Mouse (Mus musculus) spleen, adult 18-20 months (tissue): ENCODE results near the gene Gadl1.

Experiments used
- DNase-seq, 2 experiments: peaks; one replicate each; pipeline ENCODE4 v3.0.0; 2022; ENCODE audit warnings: mixed read lengths in 2 of 2

The Gadl1 gene

DNA sequence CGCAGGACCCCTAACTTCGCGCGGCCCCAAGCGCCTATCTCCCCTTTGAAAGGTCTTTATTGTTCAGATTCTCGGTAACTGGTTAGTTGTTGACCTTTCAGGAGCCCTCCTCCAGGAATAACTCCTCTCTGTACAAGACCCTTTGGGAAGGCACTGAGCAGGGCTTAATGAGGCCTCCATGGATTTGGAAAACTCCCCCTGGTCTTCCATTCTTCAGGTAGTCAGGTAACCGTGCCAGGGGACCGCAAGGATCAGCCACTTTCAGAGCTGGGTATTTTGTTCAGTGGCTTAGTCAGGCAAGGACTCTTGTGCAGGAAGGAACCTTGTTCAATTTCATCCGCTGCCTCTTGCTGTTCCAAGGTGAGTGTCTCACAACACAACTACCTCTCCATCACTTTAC is at the start of gene Gadl1:
Gene Gadl1, plus strand, starts transcription at position 301 of the 400 bp plus-strand sequence.
- no peak for DNase-seq

DNA sequence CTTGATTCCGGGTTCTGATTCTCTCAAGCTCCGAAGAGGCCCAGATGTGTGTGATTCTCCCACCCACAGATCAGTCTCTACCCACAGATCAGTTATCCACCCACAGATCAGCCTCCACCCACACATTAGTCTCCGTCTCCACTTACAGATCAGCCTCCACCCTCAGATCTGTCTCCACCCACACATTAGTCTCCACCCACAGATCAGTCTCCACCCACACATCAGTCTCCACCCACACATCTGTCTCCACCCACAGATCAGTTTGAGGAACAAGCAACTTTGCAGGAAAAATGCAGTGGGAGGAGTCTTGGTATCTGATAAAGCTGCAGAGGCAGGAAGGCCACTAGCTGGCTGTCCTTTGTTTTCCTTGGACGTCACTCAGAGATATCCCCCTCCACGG is 46.5 kb upstream of the Gadl1 start:
- DNase-seq, result no peak

DNA sequence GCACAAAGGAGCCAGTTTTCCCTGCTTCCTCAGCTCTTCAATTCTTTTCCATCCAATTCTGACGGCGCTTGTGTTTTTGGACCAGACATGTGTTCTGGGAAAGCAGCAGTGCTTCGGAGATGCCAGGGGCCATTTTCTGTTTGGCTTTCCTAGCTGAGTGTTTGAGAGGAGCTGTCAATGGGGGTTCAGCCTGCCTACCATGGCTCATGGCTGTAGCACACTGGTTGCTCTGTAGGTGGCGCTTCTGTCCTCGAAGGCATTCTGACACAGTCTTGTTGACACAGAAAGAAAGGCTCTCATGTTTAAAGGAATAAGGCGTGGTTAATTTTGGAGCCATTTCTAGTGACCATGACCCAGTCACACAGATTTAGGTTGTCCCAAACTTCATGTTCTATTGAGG is 45.9 kb upstream of the Gadl1 start:
- peak in 1 of 2 experiments; percentile 7 for DNase-seq

DNA sequence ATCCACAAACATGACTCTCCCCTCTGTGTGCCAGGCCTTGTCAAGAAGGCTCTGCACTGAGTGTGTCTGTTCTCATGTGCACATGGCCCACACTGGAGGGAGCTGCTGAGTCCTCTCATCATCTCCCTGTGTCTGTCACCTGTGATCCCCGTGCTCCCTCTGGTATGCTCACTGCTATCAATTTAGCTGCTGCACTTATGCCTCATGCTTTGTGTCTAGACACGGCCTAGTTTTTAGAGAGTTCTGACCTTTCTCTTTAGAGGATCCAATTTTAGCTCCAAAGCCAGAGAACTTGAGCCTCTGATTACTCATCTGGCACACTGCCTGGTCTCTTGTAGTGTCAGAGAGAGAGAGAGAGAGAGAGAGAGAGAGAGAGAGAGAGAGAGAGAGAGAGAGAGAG is 42.0 kb upstream of the Gadl1 start:
- DNase-seq, result no peak

DNA sequence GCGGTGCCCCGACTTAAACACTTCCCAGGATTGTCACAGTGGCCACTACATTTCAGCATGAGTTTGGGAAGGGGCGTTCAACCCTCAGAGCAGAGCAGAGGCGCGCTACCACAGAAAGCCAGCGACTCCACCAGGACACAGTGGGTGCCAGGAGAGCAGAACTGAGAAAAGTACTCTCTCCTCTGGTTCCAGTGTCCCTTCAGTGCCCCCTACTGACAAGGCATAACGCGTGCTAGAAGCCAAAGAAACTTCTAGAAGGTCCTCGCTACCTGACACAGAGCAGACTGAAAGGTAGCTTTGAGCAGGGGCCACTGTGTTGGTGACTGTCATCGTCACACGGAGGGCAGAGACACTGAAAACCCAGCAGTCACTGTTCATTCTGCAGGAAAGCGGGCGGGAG is 39.1 kb upstream of the Gadl1 start:
- DNase-seq, result no peak

DNA sequence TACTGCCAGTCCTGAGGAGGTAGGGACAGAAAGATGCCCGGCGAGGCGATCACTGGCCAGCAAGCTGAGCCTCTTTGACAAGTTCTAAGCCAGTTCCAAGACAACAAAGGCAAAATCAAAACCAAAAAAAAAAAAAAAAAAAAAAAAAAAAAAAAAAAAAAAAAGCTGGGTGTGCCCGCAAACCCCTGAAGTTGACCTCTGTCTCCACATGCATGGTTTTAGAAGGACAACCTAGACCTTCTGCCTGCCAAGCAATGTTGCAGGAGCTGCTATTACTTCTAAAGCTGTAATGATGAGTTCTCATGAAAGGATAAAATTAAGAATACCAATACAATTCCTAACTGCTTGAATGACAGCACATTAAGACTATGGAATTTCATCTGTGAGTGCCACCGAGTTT is 38.6 kb upstream of the Gadl1 start:
- no peak for DNase-seq

DNA sequence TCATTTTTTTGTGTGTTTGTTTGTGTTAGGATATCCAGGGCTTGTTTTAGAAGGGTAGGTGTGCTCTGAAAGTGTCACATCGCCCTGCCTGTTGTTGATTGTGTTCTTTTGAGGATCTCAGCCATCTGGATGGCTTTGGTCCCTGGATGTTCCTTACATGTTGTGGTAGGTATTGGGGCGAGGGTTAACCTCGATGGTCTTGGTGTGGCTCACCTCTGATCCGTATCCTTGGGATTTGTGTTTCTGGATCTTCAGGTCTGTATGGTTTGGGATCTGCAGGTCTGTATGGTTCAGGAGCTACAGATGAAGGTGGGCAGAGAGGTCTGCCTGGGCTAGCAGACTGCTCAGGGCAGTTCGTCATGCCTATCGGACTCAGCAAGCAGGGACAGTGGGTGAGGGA is 28.8 kb upstream of the Gadl1 start:
- no peak for DNase-seq

DNA sequence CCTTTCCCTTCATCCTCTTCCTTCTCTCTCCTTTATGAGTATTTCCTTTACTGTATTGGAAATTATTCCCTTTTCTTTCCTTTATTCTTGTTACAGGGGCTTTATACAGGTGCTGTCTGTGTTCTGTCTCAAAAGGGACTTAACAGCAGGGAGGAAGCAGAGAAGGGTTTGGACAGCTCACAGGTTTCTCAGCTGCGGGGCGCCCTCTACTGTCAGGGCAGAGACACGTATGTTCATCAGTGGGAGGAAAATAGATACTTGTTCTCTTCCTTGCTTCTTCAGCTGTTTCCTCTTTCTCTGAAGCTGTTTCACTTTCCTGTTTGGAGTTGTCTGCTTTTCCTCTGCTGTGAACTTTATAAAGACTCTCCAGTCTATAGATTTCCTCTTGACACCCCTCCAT is 28.1 kb upstream of the Gadl1 start:
- DNase-seq, result peak; percentile 11 to 28

DNA sequence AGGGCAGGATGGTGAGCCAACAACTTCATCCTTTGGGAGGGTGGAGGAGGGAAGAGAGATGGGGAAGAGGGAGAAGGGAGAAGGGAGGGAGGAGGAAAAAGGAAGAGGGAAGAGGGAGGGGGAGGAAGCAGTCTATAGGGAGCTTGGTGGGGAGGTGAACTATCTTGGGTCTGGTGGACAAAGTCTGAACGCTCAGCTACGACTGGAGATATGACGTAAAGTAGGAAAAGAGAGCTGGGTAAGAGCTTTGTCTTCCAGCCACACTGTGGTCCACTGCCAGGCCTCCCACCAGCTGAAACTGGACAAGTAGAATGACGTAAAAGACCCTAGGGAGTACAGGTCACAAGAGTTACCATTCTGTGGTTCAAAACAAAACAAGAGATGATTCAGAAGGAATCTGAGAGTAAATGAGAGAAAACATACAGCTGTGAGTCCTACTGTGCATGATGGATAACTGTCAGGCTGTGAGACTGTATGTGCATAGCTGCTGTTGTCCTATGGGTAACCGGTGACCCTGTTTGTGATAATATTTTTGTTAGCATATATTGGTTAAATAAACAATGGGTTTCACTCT is 26.5 kb upstream of the Gadl1 start:
- DNase-seq, result no peak

DNA sequence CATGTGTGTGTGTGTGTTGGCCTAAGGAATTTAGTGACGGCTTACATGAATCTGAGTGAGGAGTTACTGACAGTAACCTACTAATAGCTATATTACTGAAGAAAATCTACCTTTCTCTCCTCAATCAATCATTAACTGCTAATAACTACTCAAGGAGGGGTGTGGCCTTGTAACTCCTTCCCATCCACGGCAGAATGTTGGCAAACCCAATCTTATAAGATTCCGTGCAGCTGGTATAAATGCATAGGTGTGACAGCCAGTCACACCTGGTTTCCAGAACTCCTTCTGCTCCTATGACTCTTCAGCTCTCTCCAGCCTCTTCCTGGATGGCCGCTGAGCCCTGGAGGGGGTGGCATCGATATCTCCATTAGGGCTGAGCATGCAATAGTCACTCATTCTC is 25.8 kb upstream of the Gadl1 start:
- DNase-seq, result no peak

DNA sequence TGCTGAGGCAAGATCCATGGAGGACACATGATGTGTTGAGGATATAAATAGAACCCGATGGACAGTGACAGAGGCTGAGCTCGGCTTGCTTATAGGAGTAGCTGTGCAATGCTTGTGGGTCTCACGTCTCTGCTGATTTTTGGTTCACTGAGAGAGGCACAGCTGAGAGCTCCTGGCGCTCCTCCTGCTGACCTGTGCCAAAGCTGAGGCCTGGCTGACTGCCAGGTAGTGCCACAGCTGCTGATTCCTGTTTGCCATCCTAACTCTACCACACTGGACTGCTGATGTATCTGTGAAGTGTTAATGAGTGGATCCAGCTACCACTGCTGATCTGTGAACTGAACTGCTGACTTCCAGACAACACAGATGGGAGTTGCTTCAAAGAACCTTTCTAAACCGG is 21.7 kb upstream of the Gadl1 start:
- no peak for DNase-seq

DNA sequence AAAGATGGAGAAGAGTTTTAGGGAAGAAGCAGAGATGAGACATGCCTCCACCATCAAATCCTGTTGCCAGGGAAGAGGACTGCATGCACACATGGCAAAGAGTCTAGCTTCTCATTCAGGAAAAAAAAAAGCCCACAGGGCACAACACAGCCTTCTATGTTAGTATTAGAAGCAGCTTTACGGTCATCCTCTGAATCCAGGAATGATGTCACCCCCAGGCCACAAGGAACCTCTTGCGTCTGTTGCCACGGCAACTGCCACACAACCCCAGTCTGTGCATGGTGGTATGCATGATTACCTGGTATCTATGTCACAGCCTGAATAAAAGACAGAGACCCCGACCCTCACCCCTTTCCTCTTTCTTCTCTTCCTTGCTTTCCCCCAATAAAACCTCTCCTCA is 16.1 kb upstream of the Gadl1 start:
- DNase-seq, result no peak

DNA sequence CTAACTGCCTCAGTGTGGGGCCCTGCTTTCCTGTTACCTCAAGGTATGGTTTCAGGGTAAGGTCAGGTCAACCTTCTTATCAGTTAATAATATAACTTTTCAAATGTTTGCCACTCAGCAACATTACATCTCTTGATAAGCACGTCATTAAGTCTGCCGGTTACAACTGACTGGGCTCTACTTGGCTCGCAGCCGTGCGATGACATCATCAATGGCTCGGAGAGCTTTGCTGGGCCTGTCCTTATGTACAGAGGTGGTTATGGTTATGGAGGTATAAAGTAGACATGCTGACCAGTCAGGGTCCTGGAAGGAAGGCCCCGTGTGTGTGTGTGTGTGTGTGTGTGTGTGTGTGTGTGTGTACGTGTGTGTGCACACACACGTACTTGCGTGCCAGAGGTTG is 15.3 kb upstream of the Gadl1 start:
- no peak for DNase-seq

DNA sequence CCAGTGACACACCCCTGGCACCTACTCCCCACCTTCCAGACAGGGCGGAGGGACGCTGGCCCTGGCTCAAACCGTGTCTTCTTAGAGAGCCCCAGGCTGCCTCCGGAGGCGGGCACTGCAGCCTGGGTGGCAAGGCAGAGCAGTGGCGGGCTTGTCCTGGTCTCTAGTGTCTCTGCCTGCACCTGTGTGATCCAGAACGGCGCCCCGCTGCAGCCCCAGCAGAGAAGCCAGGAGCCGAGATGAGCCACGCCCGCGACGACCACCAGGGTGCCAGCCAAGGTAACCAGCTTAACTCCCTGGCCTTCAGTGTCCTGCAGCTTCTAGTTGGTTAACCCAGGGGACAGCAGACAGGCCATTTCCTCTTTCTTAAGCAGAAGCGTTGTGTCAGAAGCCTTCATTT is 930 bp upstream of the Gadl1 start:
- no peak for DNase-seq

DNA sequence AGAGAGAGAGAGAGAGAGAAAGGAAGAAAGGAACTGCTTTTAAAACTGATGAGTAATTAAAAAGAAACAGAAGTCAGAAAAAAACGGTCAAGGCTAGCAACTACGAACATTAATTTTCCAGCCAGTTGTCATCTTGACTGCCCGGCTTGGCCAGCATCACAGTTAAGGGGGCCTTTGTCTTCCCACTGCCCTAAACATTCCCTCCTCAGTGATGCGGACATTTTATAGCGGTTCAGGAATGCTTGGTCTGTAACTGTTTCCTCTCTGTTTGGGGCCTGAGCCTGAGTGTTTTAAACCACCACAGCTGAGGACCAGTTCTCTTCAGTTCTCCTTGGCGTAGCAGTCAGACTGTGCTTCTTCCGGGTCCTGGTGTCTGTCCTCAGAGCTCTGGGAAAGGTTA is 4.8 kb downstream of the Gadl1 start:
- DNase-seq, result no peak

DNA sequence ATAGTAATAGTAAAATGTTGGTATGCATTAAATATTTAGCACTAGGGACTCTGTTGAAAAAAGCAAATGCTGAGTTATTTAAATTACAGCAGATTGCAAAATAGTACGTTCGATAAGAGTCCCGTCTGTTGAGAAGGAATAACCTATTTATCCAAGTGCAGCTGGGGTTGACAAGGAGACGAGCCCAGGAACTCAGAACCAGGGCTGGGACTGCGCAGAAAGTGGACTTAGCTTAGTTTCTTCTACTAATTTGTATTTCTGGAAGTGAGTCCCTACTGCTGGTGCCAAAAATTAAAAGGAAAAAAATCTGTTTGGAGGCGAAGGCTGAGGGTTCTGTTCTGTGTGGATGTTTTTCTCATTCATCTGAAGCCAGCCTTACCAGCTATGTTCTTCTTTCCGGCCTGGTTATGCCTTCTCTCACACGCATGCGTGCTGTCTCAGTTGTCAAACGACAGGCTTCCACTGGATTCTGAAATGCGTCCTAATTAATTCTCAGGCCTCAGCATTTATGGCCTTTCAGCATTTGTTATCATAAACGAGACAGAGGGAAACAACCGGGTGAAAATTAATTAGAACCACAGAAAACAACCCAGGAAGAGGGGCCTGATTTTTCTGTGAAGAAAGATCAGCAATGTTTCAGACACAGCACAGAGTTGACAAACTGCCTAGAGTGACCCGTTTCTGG is 6.5 kb downstream of the Gadl1 start:
- DNase-seq, result no peak

DNA sequence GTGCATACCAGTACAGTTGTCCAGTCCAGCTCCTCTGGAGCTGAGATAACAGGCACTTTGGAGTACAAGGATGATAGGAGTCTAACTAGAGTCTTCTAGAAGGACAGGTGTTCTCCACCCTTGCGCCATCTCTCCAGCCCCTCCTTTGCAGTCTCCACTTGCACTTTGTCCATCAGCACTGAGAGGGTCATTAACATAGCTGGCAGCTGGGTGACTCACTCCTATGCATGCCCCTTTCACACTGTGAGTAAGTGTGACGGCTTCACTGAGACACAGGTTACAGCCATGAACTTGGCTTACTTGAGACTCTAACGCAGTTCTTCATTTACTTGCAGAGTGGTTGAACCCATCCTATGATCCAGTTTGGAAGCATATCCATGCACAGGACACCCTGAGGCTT is 10.5 kb downstream of the Gadl1 start:
- no peak for DNase-seq

DNA sequence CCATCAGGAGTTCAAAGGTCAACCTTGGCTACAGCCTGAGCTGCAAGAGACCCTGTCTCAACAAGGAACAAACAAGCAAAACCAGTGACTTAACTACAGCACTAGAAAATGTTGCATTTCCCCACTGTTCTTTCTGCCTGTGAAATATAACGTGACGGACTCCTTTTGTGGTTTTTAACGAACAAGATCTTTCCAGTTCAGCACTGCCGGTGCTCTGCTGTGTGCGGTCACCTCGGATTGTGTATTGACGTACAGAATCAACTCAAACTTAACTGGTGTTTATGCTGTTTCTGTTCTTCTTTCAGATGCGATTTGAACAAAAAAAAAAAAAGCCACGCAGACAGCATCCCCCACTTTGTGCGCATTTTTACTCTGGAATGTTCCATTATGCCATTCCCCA is 13.4 kb downstream of the Gadl1 start:
- no peak for DNase-seq

DNA sequence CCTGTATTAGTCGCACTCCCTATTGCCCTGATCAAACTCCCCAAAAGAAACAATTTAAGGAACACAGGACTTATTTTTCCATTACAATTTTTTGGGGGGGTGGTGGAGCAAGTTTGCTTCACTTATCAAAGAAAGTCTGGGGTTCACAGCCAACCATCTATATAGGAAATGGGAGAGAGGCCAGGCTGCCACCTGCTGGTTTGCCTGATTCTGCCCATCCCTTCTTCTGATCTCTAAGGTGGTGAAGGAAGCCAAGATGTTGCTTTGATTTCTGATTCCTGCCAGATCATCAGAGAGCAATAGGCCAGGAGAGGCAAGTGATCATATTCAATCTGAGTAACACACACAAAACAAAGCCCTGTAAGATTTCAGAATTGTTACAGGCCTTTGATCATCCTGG is 14.8 kb downstream of the Gadl1 start:
- no peak for DNase-seq

DNA sequence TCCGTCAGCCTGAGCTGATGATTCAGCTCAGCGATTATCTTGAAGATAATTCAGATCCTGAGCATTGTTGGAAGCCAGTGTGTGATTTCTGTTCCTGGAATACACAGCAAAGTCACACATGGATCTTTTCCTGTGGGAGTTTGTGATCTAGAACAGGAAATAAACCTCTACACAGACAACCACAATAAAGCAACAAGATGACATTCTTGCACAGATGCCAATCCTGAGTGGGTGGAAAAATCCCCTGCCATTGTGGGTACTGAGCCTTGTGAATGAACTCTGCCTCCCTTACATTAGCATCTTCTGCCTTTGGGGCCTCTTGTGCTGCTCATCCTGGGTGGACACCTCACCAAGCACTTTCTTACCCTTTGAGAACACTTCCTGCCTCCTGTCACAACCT is 22.5 kb downstream of the Gadl1 start:
- DNase-seq, result no peak

DNA sequence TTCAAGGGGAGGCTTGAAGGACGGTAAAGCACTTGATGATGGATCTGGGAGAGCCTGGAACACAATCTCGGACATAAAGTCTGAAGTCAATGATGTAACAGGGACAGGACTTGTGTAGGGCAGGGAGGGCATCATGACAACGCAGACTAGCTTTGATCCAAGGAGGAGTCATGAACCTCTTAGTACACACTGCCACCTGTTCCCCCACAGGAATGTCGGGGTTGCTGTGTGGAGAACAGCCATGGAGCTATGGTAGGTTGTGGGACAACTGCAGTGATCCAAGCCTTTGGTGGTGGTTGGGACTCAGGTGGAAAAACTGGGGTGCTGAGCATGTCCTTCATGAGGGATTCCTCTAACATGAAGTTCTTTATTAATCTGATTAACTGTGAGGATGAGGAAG is 23.5 kb downstream of the Gadl1 start:
- DNase-seq, result no peak

DNA sequence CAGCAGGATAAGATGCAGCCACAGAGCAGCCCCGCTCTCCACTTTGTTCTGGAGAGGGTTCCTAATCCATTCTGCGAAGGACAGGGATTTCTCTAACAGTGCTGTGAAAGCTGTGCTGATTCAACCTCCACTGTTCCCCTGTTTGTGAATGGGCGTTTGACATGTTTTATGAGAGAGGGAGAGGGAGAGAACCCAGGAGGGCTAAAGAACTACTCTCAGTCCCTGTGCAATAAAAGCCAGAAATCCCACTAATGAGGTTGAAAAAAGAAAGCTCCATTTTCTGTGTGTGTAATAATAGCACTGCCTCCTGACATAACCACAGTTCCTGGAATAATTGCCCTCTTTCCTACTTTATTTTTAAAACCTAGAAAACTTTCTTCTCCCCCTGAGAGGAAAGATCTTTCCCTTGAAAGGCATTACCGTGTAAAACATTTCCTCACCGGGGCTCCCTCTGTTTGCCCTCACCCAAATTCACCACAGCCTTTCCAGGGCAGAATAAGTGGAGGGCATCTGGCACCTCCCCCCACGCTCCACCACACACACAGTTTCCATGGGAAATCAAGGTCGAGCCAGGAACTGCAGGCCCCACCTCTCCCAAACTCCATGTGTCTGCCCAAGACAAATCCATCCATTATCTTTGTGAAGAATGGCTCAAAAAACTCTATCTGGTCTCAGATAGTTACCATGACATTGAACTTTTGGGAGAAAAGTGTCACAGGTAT is 24.1 kb downstream of the Gadl1 start:
- no peak for DNase-seq

DNA sequence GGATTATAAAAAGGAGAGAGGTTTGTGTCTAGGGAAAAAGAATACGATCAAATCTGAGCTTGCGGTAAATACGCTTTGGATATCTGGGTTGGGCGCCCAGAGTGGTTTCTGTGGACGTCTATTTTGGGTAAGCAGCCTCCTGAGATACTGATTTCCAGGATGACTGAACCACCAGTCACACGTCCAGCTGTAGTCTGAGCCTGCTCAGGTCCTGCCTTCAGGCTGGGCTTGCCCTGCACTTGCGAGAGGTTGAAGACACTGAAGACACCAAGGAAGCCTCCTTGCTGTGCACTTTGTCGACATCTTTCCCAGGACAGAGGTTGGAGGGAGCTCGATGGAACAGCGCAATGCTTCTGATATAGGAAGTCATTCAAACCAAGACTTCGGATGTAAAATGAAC is 25.0 kb downstream of the Gadl1 start:
- no peak for DNase-seq

DNA sequence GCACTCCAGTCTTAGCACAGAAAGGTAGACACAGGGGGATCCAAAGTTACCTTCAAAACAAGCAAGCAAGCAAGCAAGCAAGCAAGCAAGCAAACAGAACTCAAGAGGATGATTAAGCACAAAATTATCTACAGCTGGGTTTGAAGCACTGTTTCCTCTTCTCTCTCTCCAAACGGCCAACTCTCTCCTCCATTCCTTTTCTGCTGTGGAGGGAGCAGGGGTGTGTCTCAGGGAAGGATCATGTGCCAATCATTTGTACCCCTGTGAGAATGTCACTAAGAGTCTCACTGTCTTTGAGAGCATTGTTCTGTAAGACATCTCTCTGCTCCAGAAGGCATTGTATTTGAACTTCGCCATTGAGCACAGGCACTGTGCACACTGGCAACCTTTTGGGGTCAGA is 27.1 kb downstream of the Gadl1 start:
- DNase-seq, result no peak

DNA sequence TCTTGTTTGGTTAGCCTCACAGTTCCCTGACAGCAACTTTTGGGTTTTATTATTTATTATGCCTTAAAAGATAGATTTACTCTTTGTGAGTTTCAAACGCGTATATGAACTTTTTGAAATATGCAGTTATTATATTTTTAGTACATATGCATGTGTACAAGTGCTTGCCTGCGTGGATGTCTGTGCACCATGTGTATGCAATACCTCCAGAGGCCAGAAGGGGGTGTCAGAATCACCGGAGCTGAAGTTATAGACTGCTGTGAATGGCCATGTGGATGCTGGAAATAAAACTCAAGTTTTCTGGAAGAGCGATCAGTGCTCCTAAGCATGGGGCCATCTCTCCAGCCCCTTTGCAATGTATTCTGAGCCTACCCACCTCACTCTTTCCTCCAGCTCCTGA is 28.7 kb downstream of the Gadl1 start:
- no peak for DNase-seq
